Comparison of ENCODE assay signal across 29 mouse cellular contexts in genomic region chr13:3723458-3724143, GRCm38 (mm10).
DNase-seq lines count a peak whose midpoint lies in the region; ATAC-seq and TF ChIP-seq lines count a peak whose summit lies in the region.
"Had no signal": no experiment of that assay in that cellular context is flagged by ENCODE, and none has a peak within 500 bp of the region (broad histone marks: within the 10 kb centered on the region; RNA-seq: fewer than 3 reads in every experiment).

No protein-coding gene starts in this region.

- H3K4me1 ChIP-seq in intestine, postnatal 0 days (replicated peaks; ENCODE audit: control insufficient read depth, insufficient read depth, low read length), result 0 out of 2 replicates have a peak, but pooled peaks cover 5% of the 10 kb centered on the region
- H3K4me1 ChIP-seq in stomach, postnatal 0 days (replicated peaks; ENCODE audit: control insufficient read depth, insufficient read depth), result no peaks in the 10 kb centered on the region; the same call in 1 of the 2 replicates
- no peaks in the 10 kb centered on the region for H3K4me1 ChIP-seq in forebrain, postnatal 0 days (ENCODE audit: insufficient read depth)
- H3K4me1 ChIP-seq: liver, embryonic 12.5 days; midbrain, embryonic 15.5 days had no signal

- no peaks in the 10 kb centered on the region for H3K27me3 ChIP-seq in intestine, postnatal 0 days (replicated peaks; ENCODE audit: control insufficient read depth, insufficient read depth, low read length)
- H3K27me3 ChIP-seq in stomach, postnatal 0 days (ENCODE audit: control insufficient read depth, insufficient read depth, low read length), result no peaks in the 10 kb centered on the region
- H3K27me3 ChIP-seq in forebrain, postnatal 0 days (ENCODE audit: insufficient read depth, low read length), result no peaks in the 10 kb centered on the region
- H3K27me3 ChIP-seq: embryonic facial prominence, embryonic 13.5 days; heart, embryonic 13.5 days; hindbrain, embryonic 12.5 days; liver, embryonic 12.5 days; midbrain, embryonic 15.5 days had no signal

- no peak overlapping the region for H3K4me2 ChIP-seq in intestine, postnatal 0 days (replicated peaks; ENCODE audit: low read depth)
- no peak overlapping the region for H3K4me2 ChIP-seq in stomach, postnatal 0 days (replicated peaks; ENCODE audit: low read depth)
- no peak overlapping the region for H3K4me2 ChIP-seq in forebrain, postnatal 0 days (ENCODE audit: low read depth)
- H3K4me2 ChIP-seq: embryonic facial prominence, embryonic 13.5 days; heart, embryonic 13.5 days; hindbrain, embryonic 12.5 days; liver, embryonic 12.5 days; midbrain, embryonic 15.5 days had no signal

- no peak overlapping the region for H3K27ac ChIP-seq in intestine, postnatal 0 days (ENCODE audit: low read depth, low read length)
- H3K27ac ChIP-seq in stomach, postnatal 0 days (replicated peaks), result peak overlapping the region; percentile 30; the same call in 1 of the 2 replicates
- H3K27ac ChIP-seq in forebrain, postnatal 0 days (ENCODE audit: low read depth, low read length), result no peak overlapping the region
- H3K27ac ChIP-seq: embryonic facial prominence, embryonic 13.5 days; forebrain, embryonic 10.5 days; heart, embryonic 13.5 days; hindbrain, embryonic 12.5 days; hindbrain, postnatal 0 days; kidney, postnatal 0 days; liver, embryonic 12.5 days; midbrain, embryonic 10.5 days; midbrain, embryonic 15.5 days had no signal

- no peak for TF ChIP-seq CTCF in intestine, postnatal 0 days (IDR thresholded peaks at IDR 0.05; ENCODE audit: low read depth)
- no peak for TF ChIP-seq CTCF in stomach, postnatal 0 days (IDR thresholded peaks at IDR 0.05; ENCODE audit: low read depth)
- TF ChIP-seq CTCF in forebrain, postnatal 0 days (IDR thresholded peaks at IDR 0.05; ENCODE audit: low read depth), result no peak

- no peak overlapping the region for H3K4me3 ChIP-seq in intestine, postnatal 0 days (ENCODE audit: low read depth, low read length)
- no peak overlapping the region for H3K4me3 ChIP-seq in stomach, postnatal 0 days (ENCODE audit: low read depth, low read length)
- H3K4me3 ChIP-seq in forebrain, postnatal 0 days (ENCODE audit: low read depth, low read length), result no peak overlapping the region
- H3K4me3 ChIP-seq: embryonic facial prominence, embryonic 13.5 days; forebrain, embryonic 10.5 days; heart, embryonic 13.5 days; hindbrain, embryonic 12.5 days; liver, embryonic 12.5 days; midbrain, embryonic 10.5 days; midbrain, embryonic 15.5 days had no signal

- no peak overlapping the region for H3K9ac ChIP-seq in intestine, postnatal 0 days (ENCODE audit: low read depth, low read length)
- H3K9ac ChIP-seq in stomach, postnatal 0 days (ENCODE audit: low read length), result no peak overlapping the region
- no peak overlapping the region for H3K9ac ChIP-seq in forebrain, postnatal 0 days
- H3K9ac ChIP-seq: embryonic facial prominence, embryonic 13.5 days; heart, embryonic 13.5 days; hindbrain, embryonic 12.5 days; liver, embryonic 12.5 days; liver, postnatal 0 days; midbrain, embryonic 15.5 days had no signal

- ATAC-seq in intestine, postnatal 0 days, result peak; percentile 81
- no peak for ATAC-seq in stomach, postnatal 0 days (ENCODE audit: low FRiP score, low TSS enrichment)
- ATAC-seq in forebrain, postnatal 0 days, result no peak
- ATAC-seq: forebrain, embryonic 16.5 days; hindbrain, postnatal 0 days; liver, embryonic 12.5 days; liver, postnatal 0 days; midbrain, embryonic 15.5 days had no signal

- H3K36me3 ChIP-seq in intestine, postnatal 0 days (ENCODE audit: control insufficient read depth, insufficient read depth), result no peaks in the 10 kb centered on the region
- H3K36me3 ChIP-seq in stomach, postnatal 0 days (ENCODE audit: control insufficient read depth, insufficient read depth, low read length), result no peaks in the 10 kb centered on the region
- no peaks in the 10 kb centered on the region for H3K36me3 ChIP-seq in forebrain, postnatal 0 days (ENCODE audit: insufficient read depth)
- H3K36me3 ChIP-seq: embryonic facial prominence, embryonic 13.5 days; forebrain, embryonic 10.5 days; heart, embryonic 13.5 days; hindbrain, embryonic 12.5 days; liver, embryonic 12.5 days; midbrain, embryonic 10.5 days; midbrain, embryonic 15.5 days had no signal

- no peak for TF ChIP-seq EP300 in stomach, postnatal 0 days (optimal IDR thresholded peaks at IDR 0.05)

- peak; percentile 87 for DNase-seq in heart, adult 11 months
- DNase-seq in heart, postnatal 25 days (ENCODE audit: low spot score), result no peak
- peak; percentile 59 for DNase-seq in lung, postnatal 10 days
- no peak for DNase-seq in lung, postnatal 25 days (ENCODE audit: low spot score)
- DNase-seq in stomach, postnatal 0 days (ENCODE audit: low spot score), result no peak
- no peak for DNase-seq in thymus, postnatal 36 days
- DNase-seq in forebrain, postnatal 0 days, result no peak
- DNase-seq: adrenal gland, postnatal 36 days; cerebellum, adult 18-20 months; cerebellum, postnatal 10 days; gastrocnemius, postnatal 14 days; heart, postnatal 14 days; kidney, adult 2 months; liver, postnatal 0 days; lung, postnatal 14 days; right cerebral cortex, adult 18-20 months; thymus, adult 2 months; thymus, postnatal 4 days had no signal

- intact Hi-C loops in heart, postnatal 25 days (cut with DNase I), result no loop called here

- WGBS in intestine, postnatal 0 days, result 63% methylated on average over 5 of the region's 5 CpGs
- WGBS in stomach, postnatal 0 days, result 72% methylated on average over 5 of the region's 5 CpGs
- 92% methylated on average over 5 of the region's 5 CpGs for WGBS in forebrain, postnatal 0 days

- no peaks in the 10 kb centered on the region for H3K9me3 ChIP-seq in intestine, postnatal 0 days (ENCODE audit: control insufficient read depth)
- no peaks in the 10 kb centered on the region for H3K9me3 ChIP-seq in stomach, postnatal 0 days (ENCODE audit: control insufficient read depth, low read length)
- no peaks in the 10 kb centered on the region for H3K9me3 ChIP-seq in forebrain, postnatal 0 days (ENCODE audit: low read length)
- H3K9me3 ChIP-seq: embryonic facial prominence, embryonic 13.5 days; heart, embryonic 13.5 days; hindbrain, embryonic 12.5 days; liver, embryonic 12.5 days; midbrain, embryonic 15.5 days had no signal

Comparison
In these comparisons a context has a peak if more than half of its experiments do, and no peak if none do; other contexts are left out.
1. DNase-seq: peak in heart, adult 11 months (single experiment) and lung, postnatal 10 days (single experiment); none in heart, postnatal 25 days (single experiment), lung, postnatal 25 days (single experiment), stomach, postnatal 0 days (single experiment), thymus, postnatal 36 days (0 of 2) and forebrain, postnatal 0 days (single experiment).